Mouse (Mus musculus) limb, embryonic 14.5 days (tissue): Measurements from ENCODE around the gene Sars2. TPM values are rescaled to one million over a fixed set of nuclear protein-coding genes. Genes with fewer than 3 reads are reported as not detected.
A peak's percentile ranks its signal among the peaks of the same experiment; 100 is the strongest.

Experiments
- ATAC-seq: fragments of 200-750 bp; cut with Nextera tagmentation; 2 replicates; pipeline ENCODE4 v1.8.0; 2017; ENCODE audit warnings: low read depth, moderate number of reproducible peaks, moderate TSS enrichment; ENCODE audit not compliant: low FRiP score
- DNase-seq: peaks from one replicate; pipeline ENCODE4 v3.0.0-alpha.2; 2015; ENCODE audit warnings: low spot score
- H3K27ac ChIP-seq: fragments of 300-500 bp; sonication (generic); replicated peaks from 2 replicates; pipeline ENCODE4 v1.5.1; 2014; ENCODE audit warnings: low read depth, mild to moderate bottlenecking, low read length, moderate library complexity, mixed read lengths
- H3K27me3 ChIP-seq: fragments of 300-500 bp; sonication (generic); 2 replicates; pipeline ENCODE4 v1.6.1; 2014; ENCODE audit warnings: low read length, mixed read lengths; ENCODE audit not compliant: control insufficient read depth, insufficient read depth
- H3K36me3 ChIP-seq: fragments of 300-500 bp; sonication (generic); 2 replicates; pipeline ENCODE4 v1.6.1; 2014; ENCODE audit warnings: mild to moderate bottlenecking, low read length, moderate library complexity, mixed read lengths; ENCODE audit not compliant: control insufficient read depth, insufficient read depth
- H3K4me1 ChIP-seq: fragments of 300-500 bp; sonication (generic); 2 replicates; pipeline ENCODE4 v1.6.1; 2014; ENCODE audit warnings: antibody characterized with exemption, low read length, mixed read lengths; ENCODE audit not compliant: control insufficient read depth, insufficient read depth
- H3K4me2 ChIP-seq: fragments of 300-500 bp; sonication (generic); replicated peaks from 2 replicates; pipeline ENCODE4 v1.6.1; 2014; ENCODE audit warnings: low read depth, mild to moderate bottlenecking, low read length, moderate library complexity; ENCODE audit not compliant: severe bottlenecking
- H3K4me3 ChIP-seq: fragments of 300-500 bp; sonication (generic); replicated peaks from 2 replicates; pipeline ENCODE4 v1.5.1; 2014; ENCODE audit warnings: low read length
- H3K9ac ChIP-seq: fragments of 300-500 bp; sonication (generic); 2 replicates; pipeline ENCODE4 v1.6.1; 2014; ENCODE audit warnings: mild to moderate bottlenecking, low read depth, low read length, moderate library complexity; ENCODE audit not compliant: severe bottlenecking
- H3K9me3 ChIP-seq: fragments of 300-500 bp; sonication (generic); 2 replicates; pipeline ENCODE4 v1.6.1; 2016; ENCODE audit warnings: low read length; ENCODE audit not compliant: control insufficient read depth
- POLR2A ChIP-seq: fragments of 200-500 bp; IDR thresholded peaks from 2 replicates; pipeline ENCODE4 v1.8.0; 2012; ENCODE audit warnings: inconsistent platforms, mild to moderate bottlenecking, moderate library complexity, borderline replicate concordance; ENCODE audit not compliant: insufficient read depth, insufficient read length; ENCODE audit errors: extremely low read depth
- WGBS: fragments of 180-500 bp; shearing (Covaris S2); extraction: QIAGEN DNeasy Blood & Tissue Kit; methylation state at CpG from one replicate; pipeline ENCODE4 v1.1.7; 2014; 5-methylcytosine and 5-hydroxymethylcytosine counted together
- polyA plus RNA-seq, 2 experiments: library from polyadenylated mRNA; depleted of rRNA in 1 of 2; stranded (reverse) in 1 of 2; unstranded in 1 of 2; fragments of >200 nt; fragmentation: Nextera tagmentation in 1 of 2; extraction: Ambion mirVana in 1 of 2; gene quantifications; 2 replicates each; pipeline versions ENCODE4 v1.2.1 to v1.2.3; 2012 to 2014

Sars2 gene
- polyA plus RNA-seq, 2 experiments, result 22.0 to 32.6 TPM

DNA sequence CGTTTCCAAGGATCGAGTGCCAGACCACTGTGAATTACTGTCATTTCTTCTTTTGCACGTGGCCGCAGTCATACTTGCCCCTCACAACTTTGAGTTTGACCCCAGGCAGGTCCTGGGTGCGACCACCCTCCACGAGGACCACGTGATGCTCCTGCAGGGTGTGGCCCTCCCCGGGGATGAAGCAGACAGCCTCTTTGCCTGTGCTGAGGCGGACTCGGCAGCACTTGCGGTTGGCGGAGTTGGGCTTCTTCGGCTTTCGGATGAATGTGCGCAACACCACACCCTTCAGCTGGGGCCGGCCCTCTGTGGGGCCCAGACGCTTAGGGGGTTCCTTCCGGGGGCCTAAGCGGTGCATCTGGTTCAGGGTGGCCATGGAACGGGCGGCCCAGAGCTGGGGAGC is 2.0 kb upstream of the Sars2 start:
- DNase-seq (no peak), ATAC-seq (no peak)
- TF ChIP-seq POLR2A, result no peak
- Histone ChIP-seq H3K4me2 (no peak overlapping the region), H3K36me3 (peaks cover 38% of the 10 kb centered on the region), H3K9me3 (no peaks in the 10 kb centered on the region), H3K9ac (no peak overlapping the region), H3K27ac (no peak overlapping the region), H3K4me1 (peaks cover 7% of the 10 kb centered on the region; the same call in 1 of the 2 replicates), H3K27me3 (no peaks in the 10 kb centered on the region), H3K4me3 (no peak overlapping the region)
- 93% methylated on average over 21 of the region's 21 CpGs for WGBS

DNA sequence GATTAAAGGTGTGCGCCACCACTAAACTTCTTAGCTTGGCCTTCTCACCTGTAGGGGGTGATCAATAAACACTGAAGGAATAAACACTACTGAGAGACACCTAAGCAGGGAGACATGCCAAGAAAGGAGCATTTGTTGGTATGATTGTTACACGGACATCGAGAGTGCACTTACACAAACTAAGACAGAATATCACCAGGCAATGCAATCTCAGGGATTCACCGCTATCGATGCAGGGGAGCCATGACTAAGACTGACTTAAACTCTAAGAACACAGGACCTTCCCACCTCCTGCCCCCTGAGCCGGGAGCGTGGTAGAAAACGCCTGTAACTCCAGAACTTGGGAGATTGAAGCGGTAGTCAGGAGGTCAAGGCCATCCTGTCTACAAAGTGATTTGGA is 843 bp upstream of the Sars2 start:
- TF ChIP-seq POLR2A, result no peak
- Histone ChIP-seq H3K4me2 (peak overlapping the region; percentile 85), H3K9ac (peak overlapping the region; percentile 75), H3K9me3 (no peaks in the 10 kb centered on the region), H3K4me3 (peak overlapping the region; percentile 57), H3K27ac (peak overlapping the region; percentile 49), H3K4me1 (peaks cover 7% of the 10 kb centered on the region; the same call in 1 of the 2 replicates), H3K27me3 (no peaks in the 10 kb centered on the region), H3K36me3 (peaks cover 39% of the 10 kb centered on the region)
- 42% methylated on average over 9 of the region's 9 CpGs for WGBS
- DNase-seq, result no peak
- ATAC-seq, result no peak

DNA sequence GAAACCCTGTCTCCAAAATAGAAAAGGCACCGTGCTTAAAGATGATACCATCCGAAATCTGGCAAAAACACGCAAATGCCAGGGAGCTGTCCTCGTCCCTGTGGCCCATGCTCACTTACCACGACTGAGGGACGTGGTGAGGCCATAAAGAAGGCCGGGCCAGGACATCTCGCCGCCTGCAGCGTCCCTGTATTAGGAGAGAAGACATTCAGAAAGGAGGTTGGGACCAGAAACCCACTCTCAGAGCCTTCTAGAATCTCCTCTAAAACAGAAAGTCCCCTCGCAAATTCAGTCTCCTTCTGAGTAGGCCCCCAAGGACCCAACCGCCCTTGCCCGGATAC is 454 bp upstream of the Sars2 start:
- Histone ChIP-seq H3K4me2 (peak overlapping the region; percentile 85), H3K4me1 (peaks cover 7% of the 10 kb centered on the region; the same call in 1 of the 2 replicates), H3K9me3 (no peaks in the 10 kb centered on the region), H3K27me3 (no peaks in the 10 kb centered on the region), H3K27ac (peak overlapping the region; percentile 49), H3K4me3 (peak overlapping the region; percentile 57), H3K36me3 (peaks cover 39% of the 10 kb centered on the region), H3K9ac (peak overlapping the region; percentile 75)
- no peak for TF ChIP-seq POLR2A
- ATAC-seq (peak; percentile 4), DNase-seq (no peak)
- 2% methylated on average over 13 of the region's 13 CpGs for WGBS

DNA sequence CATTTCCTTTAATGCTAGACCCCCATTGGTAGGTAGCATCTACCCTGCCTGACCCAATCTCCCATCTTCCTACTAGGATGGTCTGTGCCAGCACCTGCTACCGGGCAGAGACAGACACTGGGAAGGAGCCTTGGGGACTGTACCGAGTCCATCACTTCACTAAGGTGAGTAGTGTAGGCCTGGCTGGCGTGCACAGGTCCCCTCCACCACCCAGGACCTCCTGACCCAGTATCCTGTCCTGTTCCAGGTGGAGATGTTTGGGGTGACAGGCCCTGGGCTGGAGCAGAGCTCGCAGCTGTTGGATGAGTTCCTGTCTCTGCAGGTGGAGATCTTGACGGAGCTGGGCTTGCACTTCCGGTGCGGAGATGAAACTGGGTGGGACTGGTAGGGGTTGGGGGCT is 8.1 kb downstream of the Sars2 start:
- Histone ChIP-seq H3K4me1 (no peaks in the 10 kb centered on the region), H3K27ac (no peak overlapping the region), H3K36me3 (peaks cover 53% of the 10 kb centered on the region), H3K9ac (no peak overlapping the region), H3K4me2 (no peak overlapping the region), H3K9me3 (no peaks in the 10 kb centered on the region), H3K27me3 (no peaks in the 10 kb centered on the region), H3K4me3 (no peak overlapping the region)
- DNase-seq (no peak), ATAC-seq (no peak)
- 91% methylated on average over 7 of the region's 7 CpGs for WGBS
- no peak for TF ChIP-seq POLR2A

DNA sequence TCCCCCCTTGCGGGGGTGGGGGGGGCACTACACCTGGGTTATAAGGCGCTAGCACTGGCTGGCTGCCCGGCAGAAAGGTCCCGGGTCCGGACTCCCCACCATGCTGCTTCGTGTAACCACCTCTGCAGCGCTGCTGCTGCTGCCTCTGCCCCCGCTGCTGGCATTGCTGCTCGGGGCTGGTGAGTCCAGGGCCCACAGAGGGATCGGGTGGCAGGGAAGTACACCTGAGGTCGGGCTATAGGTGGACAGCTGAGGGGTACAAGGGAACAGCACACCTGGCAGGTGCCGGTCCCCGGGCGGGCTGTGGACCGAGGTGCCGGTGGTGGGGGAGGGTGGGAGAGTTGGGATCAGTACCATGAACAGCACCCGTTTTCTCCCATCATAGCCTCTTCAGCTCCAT is 14.3 kb downstream of the Sars2 start, which contains the start of gene Ccer2:
TSS of gene Ccer2 (plus strand) at position 96 of the 400 bp plus-strand sequence.
- no peaks in the 10 kb centered on the region for H3K9me3 ChIP-seq
- peak within 1 kb of the TSS; percentile 32 for H3K4me2 ChIP-seq
- DNase-seq, result no peak
- H3K4me1 ChIP-seq, result peaks cover 5% of the 10 kb centered on the region
- ATAC-seq, result peak; percentile 34; the same call in 1 of the 2 replicates
- peaks cover 6% of the 10 kb centered on the region; the same call in 1 of the 2 replicates for H3K27me3 ChIP-seq
- WGBS, result 0% methylated on average over 16 of the region's 17 CpGs
- H3K36me3 ChIP-seq, result peaks cover 30% of the 10 kb centered on the region
- H3K9ac ChIP-seq, result no peak within 1 kb of the TSS
- TF ChIP-seq POLR2A, result no peak
- H3K27ac ChIP-seq, result no peak within 1 kb of the TSS
- H3K4me3 ChIP-seq, result peak within 1 kb of the TSS; percentile 8; the same call in 1 of the 2 replicates

DNA sequence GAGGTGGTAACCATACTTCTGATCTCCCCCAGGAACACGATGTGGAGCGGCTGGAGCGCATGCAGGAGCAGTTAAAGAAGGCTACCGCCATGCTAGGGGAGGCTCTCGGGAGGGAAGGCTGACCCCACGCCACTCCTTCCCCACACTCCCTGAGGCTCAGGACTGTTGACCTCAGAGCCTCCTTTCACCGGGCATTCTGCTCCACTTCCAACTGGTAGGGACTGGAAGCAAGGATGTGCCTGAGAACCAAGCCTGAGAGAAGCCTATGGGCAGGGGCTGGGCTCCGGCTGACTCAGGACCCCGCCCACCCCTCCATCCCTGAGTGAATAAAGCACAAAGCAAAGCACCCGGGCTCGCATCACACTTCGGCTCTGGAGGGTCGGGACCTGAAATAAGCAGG is 16.8 kb downstream of the Sars2 start:
- H3K27ac ChIP-seq, result no peak overlapping the region
- H3K9me3 ChIP-seq, result no peaks in the 10 kb centered on the region
- H3K4me2 ChIP-seq, result no peak overlapping the region
- TF ChIP-seq POLR2A, result no peak
- WGBS, result 84% methylated on average over 13 of the region's 13 CpGs
- DNase-seq (no peak), ATAC-seq (no peak)
- no peak overlapping the region for H3K4me3 ChIP-seq
- H3K36me3 ChIP-seq, result peaks cover 45% of the 10 kb centered on the region
- peaks cover 5% of the 10 kb centered on the region for H3K4me1 ChIP-seq
- H3K27me3 ChIP-seq, result peaks cover 6% of the 10 kb centered on the region; the same call in 1 of the 2 replicates
- no peak overlapping the region for H3K9ac ChIP-seq
